Mouse (Mus musculus): Measurements from ENCODE around the gene Olfr373.
"Not testable (repeated sequence)": the region's sequence is repeated elsewhere in the genome, so short reads cannot be mapped to it uniquely, and the experiment has no call there.

Gene Olfr373

GRCm38 (mm10) chr8:72082877-72083276 is at the start of gene Olfr373:
Olfr373 (plus strand) TSS chr8:72083177.
- not testable (repeated sequence) for DNase-seq (ENCODE audit: low read depth, low spot score)

- DNase-seq (ENCODE audit: low read depth, low spot score) = not testable (repeated sequence)
These were observed 42.1 kb upstream of the Olfr373 start, which contains the start of gene Olfr372 for GRCm38 (mm10) chr8:72040918-72041317. Olfr372 (plus strand) TSS chr8:72041218.

- no peak for DNase-seq (ENCODE audit: low read depth, low spot score)
These were observed 40.5 kb upstream of the Olfr373 start for GRCm38 (mm10) chr8:72042493-72042892.

GRCm38 (mm10) chr8:72054633-72055032 is 28.3 kb upstream of the Olfr373 start:
- not testable (repeated sequence) for DNase-seq (ENCODE audit: low read depth, low spot score)

GRCm38 (mm10) chr8:72057643-72058042 is 25.3 kb upstream of the Olfr373 start:
- not testable (repeated sequence) for DNase-seq (ENCODE audit: low read depth, low spot score)

- not testable (repeated sequence) for DNase-seq (ENCODE audit: low read depth, low spot score)
These were observed 16.1 kb upstream of the Olfr373 start for GRCm38 (mm10) chr8:72066819-72067399.

GRCm38 (mm10) chr8:72084744-72085143 is 1.8 kb downstream of the Olfr373 start:
- no peak for DNase-seq (ENCODE audit: low read depth, low spot score)

GRCm38 (mm10) chr8:72087611-72088010 is 4.6 kb downstream of the Olfr373 start:
- peak; percentile 37 for DNase-seq (ENCODE audit: low read depth, low spot score)

GRCm38 (mm10) chr8:72096721-72097120 is 13.7 kb downstream of the Olfr373 start:
- DNase-seq (ENCODE audit: low read depth, low spot score) = not testable (repeated sequence)

GRCm38 (mm10) chr8:72099377-72100103 is 16.6 kb downstream of the Olfr373 start:
- not testable (repeated sequence) for DNase-seq (ENCODE audit: low read depth, low spot score)

GRCm38 (mm10) chr8:72105165-72105564 is 22.2 kb downstream of the Olfr373 start:
- DNase-seq (ENCODE audit: low read depth, low spot score) = no peak

- no peak for DNase-seq (ENCODE audit: low read depth, low spot score)
These were observed 23.8 kb downstream of the Olfr373 start, which contains the start of gene Olfr374 for GRCm38 (mm10) chr8:72106740-72107139. Olfr374 (plus strand) TSS chr8:72107040.

- no peak for DNase-seq (ENCODE audit: low read depth, low spot score)
These were observed 27.9 kb downstream of the Olfr373 start for GRCm38 (mm10) chr8:72110876-72111275.

- DNase-seq (ENCODE audit: low read depth, low spot score) = no peak
These were observed 29.5 kb downstream of the Olfr373 start for GRCm38 (mm10) chr8:72112486-72112885.

- no peak for DNase-seq (ENCODE audit: low read depth, low spot score)
These were observed 32.2 kb downstream of the Olfr373 start for GRCm38 (mm10) chr8:72115202-72115601.

- DNase-seq (ENCODE audit: low read depth, low spot score) = no peak
These were observed 35.6 kb downstream of the Olfr373 start for GRCm38 (mm10) chr8:72118616-72119015.

- not testable (repeated sequence) for DNase-seq (ENCODE audit: low read depth, low spot score)
These were observed 38.5 kb downstream of the Olfr373 start for GRCm38 (mm10) chr8:72121486-72121885.

- DNase-seq (ENCODE audit: low read depth, low spot score) = no peak
These were observed 39.0 kb downstream of the Olfr373 start for GRCm38 (mm10) chr8:72121997-72122396.

- DNase-seq (ENCODE audit: low read depth, low spot score) = no peak
These were observed 44.9 kb downstream of the Olfr373 start for GRCm38 (mm10) chr8:72127834-72128233.

GRCm38 (mm10) chr8:72131251-72131650 is 48.3 kb downstream of the Olfr373 start:
- no peak for DNase-seq (ENCODE audit: low read depth, low spot score)

- no peak for DNase-seq (ENCODE audit: low read depth, low spot score)
These were observed 48.9 kb downstream of the Olfr373 start for GRCm38 (mm10) chr8:72131901-72132300.

- DNase-seq (ENCODE audit: low read depth, low spot score) = no peak
These were observed 49.4 kb downstream of the Olfr373 start for GRCm38 (mm10) chr8:72132417-72132816.

GRCm38 (mm10) chr8:72132891-72133290 is 49.9 kb downstream of the Olfr373 start:
- peak; percentile 71 for DNase-seq (ENCODE audit: low read depth, low spot score)

Measured in 3T3-L1 (cell line).